Mouse (Mus musculus) CD4-positive helper T cell, adult 2 months (primary cell): Measurements from ENCODE around the gene 1190005I06Rik.

ENCODE experiments used
- DNase-seq: peaks from one replicate; pipeline ENCODE4 v3.0.0-alpha.2; 2012; ENCODE audit warnings: low read depth, missing footprints, low spot score

1190005I06Rik gene

DNA sequence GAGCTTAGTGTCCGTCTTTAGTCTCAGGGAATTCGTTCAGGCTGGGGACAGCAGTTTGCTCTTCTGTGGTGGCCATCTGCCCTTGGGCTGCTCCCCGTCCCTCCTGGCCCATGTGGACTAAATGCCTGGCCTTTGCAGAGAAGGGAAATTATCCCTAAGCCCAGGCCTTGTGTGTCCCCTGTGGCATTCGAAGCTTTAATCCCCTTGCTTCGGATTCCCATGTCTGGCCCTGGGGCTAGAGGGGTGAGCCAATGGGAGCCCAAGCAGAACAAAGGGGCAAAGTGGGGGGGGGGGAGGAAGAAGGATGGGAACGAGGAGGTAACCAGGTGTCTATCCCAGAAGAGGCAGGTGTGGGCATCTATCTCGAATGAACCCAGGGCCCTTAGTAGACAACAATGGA is at the start of gene 1190005I06Rik:
Gene 1190005I06Rik, minus strand, starts transcription at position 101 of the 400 bp plus-strand sequence.
- no peak for DNase-seq

GRCm38 (mm10) chr8:120696401-120697153 is 49.1 kb upstream of the 1190005I06Rik start:
- no peak for DNase-seq

- peak; percentile 52 for DNase-seq
Measured at GRCm38 (mm10) chr8:120693861-120694493, 46.5 kb upstream of the 1190005I06Rik start.

DNA sequence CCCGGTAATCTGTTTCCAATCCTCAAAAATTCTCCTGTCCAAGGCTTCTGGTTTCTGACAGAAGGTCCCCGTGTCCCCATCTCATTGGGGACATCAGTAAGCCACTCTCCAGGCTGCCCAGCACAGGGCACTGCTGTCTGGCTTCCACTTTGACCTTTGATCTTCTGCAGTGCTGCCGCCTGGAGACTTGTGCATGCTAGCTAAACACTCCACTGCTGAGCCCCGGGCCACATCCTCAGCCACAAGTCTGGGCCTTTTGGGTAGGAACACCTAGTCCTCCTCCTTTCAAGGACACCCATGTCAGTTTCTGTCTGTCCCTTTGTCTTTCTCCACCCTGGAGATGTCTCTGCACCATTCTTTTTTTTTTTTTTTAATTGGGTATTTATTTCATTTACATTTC is 45.5 kb upstream of the 1190005I06Rik start:
- no peak for DNase-seq

DNA sequence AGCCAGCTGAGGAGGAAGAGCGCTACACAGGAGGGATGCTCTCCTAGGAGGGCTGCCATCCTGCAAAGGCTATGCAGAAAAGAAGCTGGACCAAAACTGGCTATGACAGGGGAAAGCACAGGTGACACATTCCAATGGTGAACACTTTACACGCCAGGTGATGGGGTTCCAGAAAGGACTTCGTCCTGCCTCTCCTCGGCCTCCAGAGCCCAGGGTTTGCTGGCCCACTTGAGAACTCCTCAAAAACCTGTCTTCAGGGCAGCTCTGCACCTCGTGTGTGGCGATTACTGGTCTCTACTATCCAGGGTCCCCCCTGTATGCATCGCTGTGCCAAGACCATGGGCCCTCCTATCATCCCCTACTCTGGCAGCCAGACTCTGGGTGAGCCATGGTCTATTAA is 41.1 kb upstream of the 1190005I06Rik start:
- no peak for DNase-seq

- DNase-seq = no peak
Measured at GRCm38 (mm10) chr8:120687786-120688185, 40.4 kb upstream of the 1190005I06Rik start.

DNA sequence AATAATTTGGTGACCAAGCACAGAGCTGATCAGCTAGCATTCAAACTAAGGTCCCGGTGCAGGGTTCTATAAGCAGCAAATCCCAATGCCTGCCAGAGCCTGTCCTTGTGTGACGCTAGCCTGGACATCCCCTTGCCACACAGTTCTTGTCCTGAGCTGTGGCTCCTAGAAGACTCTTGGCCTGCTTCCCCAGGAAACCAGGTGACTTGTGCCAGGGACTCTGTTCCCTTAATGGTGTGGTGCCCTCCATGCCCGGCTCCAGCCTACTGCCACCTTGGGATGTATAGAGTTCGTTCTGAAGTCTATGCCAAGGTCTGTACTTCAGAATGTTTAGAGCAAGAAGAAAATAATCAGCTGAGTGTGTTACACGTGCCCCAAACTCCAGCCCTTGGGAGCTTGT is 39.1 kb upstream of the 1190005I06Rik start:
- no peak for DNase-seq

GRCm38 (mm10) chr8:120686051-120686450 is 38.6 kb upstream of the 1190005I06Rik start:
- DNase-seq = no peak

- no peak for DNase-seq
Measured at GRCm38 (mm10) chr8:120685591-120685990, 38.2 kb upstream of the 1190005I06Rik start.

GRCm38 (mm10) chr8:120685097-120685496 is 37.7 kb upstream of the 1190005I06Rik start:
- DNase-seq = no peak

- DNase-seq = no peak
Measured at GRCm38 (mm10) chr8:120684082-120684481, 36.6 kb upstream of the 1190005I06Rik start.

DNA sequence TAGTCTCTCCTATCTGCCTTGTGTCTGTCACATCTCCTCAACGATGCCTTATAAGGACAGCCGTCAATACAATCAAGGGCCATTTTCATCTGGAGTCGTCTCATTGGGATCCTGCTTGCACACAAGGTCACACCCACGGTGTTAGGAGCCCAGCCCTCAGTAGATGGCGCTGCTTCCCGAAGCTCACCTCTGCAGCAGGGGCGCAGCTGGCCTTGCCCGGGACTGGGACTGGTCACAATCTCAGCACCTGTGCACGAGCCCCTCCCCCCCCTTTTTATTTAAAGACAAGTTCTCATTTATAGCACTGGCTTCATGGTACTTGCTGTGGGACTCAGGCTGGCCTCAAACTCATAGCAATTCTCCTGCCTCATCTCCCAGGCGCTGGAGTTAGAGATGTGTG is 36.2 kb upstream of the 1190005I06Rik start:
- DNase-seq = peak; percentile 66

- no peak for DNase-seq
Measured at GRCm38 (mm10) chr8:120681113-120681512, 33.7 kb upstream of the 1190005I06Rik start.

DNA sequence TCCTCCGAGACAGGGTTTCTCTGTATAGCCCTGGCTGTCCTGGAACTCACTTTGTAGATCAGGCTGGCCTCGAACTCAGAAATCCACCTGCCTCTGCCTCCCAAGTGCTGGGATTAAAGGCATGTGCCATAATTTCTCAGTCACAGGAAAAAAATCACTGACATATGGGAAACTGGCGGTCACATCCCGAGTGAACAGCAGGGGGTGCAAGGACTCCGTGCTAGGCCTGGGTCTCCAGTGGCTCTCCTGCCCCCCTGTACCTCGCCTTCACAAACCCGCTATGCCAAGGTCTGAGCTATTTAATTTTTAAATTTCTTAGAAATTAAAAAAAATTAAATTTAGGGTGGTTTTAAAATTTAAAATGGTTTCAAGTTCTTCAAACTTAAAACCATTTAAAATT is 33.0 kb upstream of the 1190005I06Rik start:
- peak; percentile 31 for DNase-seq

- DNase-seq = no peak
Measured at GRCm38 (mm10) chr8:120679629-120680387, 32.4 kb upstream of the 1190005I06Rik start.

DNA sequence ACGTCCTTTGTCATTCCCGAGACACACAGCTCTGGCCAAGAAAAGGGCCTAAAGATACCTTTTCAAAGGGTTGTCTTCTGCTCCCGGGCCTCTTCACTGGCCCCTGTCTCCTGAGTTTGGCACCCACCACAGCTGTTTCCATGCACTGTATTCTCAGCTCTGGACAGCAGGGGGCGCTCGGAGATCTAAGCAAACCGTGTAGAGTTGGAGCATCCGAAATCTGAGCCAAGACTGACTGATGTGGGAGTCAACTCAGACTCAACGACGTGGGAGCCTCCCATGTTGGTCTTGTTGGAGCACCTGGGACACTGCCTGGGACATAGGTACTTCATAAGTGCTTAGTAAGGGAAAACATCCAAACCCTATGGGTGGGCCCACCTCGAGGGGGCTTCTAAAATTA is 31.0 kb upstream of the 1190005I06Rik start:
- DNase-seq = peak; percentile 75

DNA sequence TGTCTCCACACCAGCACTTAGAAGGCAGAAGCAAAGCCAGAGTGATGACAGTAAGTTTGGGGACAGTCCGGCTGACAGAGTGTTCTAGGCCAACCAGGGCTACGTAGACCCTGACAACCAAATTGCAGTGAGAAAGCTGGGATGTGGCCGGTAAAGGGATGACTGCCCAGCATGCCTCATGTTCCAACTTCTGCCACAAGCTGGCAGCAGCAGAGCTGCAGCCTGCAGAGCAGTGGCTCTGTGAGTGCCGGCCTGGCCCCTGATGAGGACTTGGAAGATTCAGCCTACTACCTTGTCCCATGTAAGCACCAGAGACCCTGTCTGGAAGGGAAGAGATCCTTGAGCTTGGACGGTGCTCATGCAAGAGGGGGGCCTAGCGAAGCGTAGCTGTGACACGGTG is 28.3 kb upstream of the 1190005I06Rik start:
- no peak for DNase-seq

DNA sequence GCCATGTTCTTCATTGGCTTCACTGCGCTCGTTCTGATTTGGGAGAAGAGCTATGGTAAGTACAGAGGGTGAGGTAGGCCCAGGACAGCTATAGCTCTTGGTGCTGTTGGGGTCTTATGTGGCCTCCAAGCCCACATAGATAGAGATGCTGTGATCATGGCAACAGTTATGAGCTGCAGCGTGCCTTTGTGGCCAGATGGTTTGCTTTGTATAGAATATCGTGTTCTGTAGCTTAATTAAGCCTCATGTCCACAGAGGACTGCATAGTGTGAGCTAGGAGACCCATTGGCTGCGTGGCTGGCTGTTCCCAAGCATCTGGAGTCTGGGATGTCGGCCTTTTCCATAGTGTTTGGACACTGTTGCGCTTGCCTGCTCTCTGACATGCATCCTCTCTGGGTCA is 25.9 kb upstream of the 1190005I06Rik start:
- no peak for DNase-seq

GRCm38 (mm10) chr8:120672626-120673229 is 25.3 kb upstream of the 1190005I06Rik start:
- no peak for DNase-seq

DNA sequence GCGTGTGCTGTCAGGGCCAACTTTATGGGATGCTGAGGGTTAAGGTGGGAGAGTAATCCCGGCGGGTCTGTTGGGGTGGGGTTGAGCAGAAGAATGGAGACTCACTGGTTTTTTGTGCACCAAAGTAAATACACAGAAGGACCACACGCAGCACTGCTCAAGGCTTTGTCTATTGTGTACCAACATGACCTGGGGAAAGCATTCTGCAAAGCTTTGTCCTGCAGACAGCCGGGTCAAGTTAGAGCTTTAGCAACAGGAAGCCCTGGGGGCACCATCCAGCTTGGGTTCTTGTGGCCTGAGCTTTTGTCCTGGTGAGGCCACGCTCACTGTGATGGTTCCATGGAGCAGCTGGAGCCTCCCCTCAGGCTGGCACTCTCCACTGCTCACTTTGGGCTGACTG is 24.3 kb upstream of the 1190005I06Rik start:
- no peak for DNase-seq

GRCm38 (mm10) chr8:120668374-120668905 is 21.0 kb upstream of the 1190005I06Rik start, which contains the start of gene Emc8:
TSS of gene Emc8 (minus strand) at chr8:120668573.
- no peak for DNase-seq
